Mouse (Mus musculus): ENCODE results near the gene Gse1.

The Gse1 gene

GRCm38 (mm10) chr8:120489771-120490281, 261.6 kb downstream of the Gse1 start:
- no peak for DNase-seq

DNA sequence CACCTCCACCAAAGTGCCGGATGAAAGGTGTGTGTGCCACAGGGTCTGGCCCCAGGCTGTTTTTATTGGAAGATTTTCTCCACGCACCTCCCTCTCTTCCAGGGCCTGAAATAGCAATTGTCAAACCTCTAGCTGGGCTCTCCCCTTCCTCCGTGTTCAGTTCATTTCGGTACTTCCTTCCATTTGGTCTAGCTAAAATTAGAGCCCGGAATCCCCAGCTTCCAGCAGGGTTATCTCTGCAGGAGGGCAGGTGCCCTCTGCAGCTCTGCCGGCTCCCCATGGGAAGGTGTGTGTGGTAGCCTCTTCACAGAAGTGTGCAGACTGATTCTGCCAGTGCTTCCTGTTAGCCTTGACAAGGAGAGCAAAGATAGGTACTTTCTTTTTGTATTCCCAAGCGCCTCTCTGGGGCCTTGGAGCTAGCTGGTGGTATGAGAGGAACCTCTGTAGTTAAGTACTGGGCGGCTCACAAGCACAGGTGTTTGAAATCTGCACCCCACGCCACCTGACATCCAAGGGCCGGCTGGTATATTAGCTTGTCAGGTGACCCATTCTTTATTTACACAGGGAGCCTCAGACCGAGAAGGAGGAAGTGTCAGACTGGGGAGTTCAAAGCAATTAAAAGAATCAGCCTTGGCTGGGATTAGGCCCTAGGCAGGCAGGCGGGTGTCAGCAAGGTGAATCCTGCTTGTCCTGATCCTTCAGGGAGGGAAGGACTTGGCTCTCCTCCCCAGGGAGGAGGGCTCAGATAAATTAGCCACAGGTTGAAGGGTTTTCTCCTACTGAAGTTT, 262.3 kb downstream of the Gse1 start:
- DNase-seq = no peak

DNA sequence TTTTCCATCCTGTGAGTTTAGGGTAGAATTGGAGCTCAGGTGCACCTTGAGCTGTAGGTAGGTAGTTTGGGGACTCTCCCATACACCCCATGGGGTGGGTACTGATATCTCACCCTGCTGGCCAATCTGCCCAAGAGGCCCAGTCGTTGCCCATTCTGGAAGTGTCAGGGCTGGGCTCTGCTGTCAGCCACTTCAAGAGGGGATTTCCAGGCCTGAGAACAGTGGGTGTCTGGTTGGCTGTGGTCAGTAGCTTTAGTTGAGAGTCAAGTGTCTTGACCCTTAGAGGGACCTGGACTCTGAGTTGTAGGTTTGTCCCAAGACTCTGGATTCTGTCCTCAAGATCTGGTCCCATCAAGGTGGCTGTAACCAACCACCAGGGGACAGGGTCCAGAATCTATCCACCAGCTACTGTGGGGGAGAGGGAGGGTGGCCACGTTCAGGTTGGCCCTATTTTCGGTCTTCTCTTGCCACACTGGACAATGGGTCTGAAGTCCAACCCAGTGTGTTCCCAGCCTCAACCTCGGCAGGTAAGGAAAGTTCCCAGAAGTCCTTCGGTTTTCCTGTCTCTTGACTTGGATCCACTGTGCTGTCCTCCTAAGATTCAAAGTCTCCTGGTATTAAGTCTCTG, 263.0 kb downstream of the Gse1 start:
- no peak for DNase-seq

GRCm38 (mm10) chr8:120492193-120492880, 264.1 kb downstream of the Gse1 start:
- DNase-seq = peak; percentile 46

- DNase-seq = no peak
Measured at GRCm38 (mm10) chr8:120492881-120493220, 264.6 kb downstream of the Gse1 start.

- DNase-seq = no peak
Measured at GRCm38 (mm10) chr8:120493508-120494464, 265.5 kb downstream of the Gse1 start.

DNA sequence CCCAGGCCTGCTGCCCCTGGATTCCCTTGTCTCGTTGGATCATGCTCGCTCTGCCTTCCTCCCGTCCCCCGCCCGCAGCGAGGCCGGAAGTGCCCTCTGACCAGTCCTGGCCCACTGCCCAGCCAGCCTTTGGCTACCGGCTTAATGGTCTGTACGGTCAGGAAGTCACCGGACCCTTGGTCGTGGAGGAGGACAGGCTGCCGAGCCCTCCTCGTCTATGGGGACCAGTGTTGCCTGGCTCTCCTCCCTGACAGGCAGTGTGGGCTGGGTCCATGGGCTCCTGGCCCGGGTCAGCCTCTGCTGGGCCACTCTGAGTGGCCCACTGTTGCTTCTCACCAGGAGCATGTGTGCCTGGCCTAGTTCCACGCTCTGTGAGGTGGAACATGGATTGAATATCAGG, 266.6 kb downstream of the Gse1 start:
- DNase-seq = peak; percentile 37

GRCm38 (mm10) chr8:120495461-120495860, 267.2 kb downstream of the Gse1 start:
- no peak for DNase-seq

DNA sequence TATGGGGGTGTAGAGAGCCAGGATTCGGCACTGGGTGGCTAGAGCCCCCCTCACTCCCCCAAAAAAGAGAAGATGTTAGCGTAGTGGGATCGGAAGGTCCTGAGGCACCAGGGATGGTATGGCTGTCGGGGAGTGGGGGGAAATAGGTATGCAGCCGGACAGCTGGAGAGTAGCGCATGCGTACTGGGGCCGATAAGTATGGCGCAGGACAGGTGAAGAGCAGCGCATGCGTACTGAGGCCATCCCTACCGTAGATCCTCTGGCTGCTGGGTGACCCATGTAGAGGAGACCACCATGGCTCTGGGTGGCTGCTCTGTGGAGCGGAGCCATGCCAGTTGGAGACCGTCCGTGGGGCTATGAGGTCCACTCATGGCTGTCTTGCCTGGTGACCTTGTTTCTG, 268.2 kb downstream of the Gse1 start:
- DNase-seq = no peak

DNA sequence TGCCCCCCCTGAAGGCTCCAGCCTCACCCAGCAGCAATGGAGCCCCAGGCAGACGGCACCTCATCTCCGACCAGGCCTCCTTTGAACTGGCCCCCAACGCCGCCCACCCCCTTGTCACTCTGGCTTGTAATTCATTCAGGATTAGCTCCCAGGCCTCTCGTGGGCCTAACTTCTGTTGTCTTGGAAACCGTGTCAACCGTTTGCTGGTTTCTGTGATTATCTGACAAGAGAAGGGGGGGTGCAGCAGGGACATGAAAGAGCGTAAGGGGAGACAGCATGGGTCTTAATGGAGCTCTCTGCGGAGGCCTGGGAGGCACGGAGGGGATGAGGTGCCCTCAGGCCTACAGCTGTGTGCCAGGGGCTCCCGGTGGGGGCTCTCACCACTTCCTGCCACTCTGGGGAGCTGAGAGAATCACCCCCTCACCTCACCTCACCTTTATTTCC, 269.3 kb downstream of the Gse1 start:
- DNase-seq = peak; percentile 76

DNA sequence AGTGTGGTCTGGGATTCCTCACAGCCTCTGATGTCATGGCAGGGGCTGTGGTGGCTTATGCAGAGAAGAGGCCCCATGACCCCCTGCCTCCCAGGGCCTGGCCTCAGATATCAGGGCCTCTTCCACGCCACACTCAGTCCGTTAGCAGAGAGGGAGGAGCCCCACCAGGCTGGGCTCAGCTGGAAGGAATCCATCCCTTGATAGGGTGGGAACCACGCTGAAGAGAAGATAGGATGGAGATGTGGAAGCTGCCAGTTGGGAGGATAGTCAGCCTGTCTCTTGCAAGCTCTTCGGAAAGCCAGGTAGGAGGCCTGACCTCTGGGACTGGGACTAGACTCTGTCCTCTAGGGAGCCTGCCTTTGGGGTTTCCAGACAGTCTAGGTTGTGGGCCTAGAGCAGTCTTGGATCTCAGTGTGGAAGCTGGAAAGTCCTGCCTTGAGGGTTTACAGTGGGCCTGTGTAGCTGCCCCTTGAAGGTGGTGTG, 270.1 kb downstream of the Gse1 start:
- DNase-seq = peak; percentile 49

DNA sequence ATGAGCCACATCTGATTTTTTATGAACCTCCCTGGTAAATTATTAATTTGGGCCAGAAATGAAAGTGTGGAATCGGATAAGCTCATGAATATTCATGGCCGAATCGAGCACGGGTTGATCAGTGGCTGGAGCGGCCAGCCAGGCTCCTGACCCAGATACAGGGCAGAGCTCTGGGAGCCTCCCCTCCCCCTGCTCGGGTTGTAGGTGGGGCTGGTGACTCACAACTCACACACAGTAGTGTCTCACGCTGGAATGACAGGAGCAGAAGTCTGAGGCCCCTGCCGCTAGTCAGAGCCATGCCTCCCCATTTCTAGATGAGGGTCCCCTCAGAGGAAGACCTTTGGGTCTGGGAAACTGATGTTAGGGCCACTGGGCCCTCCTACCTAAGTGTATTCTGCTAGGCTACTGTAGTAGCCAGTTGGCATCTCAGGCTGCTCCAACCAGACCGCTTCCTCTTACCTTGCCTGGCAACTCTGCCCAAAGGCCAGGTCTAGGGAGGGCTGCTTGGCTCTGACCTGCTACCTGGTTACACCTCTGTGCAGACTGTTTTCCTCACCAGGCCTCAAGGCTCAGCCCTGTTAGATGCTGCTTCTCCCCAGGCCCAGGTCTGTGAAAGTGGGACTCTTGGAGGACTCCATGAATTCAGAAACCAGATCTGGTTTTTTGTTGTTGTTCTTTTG, 270.8 kb downstream of the Gse1 start:
- peak; percentile 70 for DNase-seq

DNA sequence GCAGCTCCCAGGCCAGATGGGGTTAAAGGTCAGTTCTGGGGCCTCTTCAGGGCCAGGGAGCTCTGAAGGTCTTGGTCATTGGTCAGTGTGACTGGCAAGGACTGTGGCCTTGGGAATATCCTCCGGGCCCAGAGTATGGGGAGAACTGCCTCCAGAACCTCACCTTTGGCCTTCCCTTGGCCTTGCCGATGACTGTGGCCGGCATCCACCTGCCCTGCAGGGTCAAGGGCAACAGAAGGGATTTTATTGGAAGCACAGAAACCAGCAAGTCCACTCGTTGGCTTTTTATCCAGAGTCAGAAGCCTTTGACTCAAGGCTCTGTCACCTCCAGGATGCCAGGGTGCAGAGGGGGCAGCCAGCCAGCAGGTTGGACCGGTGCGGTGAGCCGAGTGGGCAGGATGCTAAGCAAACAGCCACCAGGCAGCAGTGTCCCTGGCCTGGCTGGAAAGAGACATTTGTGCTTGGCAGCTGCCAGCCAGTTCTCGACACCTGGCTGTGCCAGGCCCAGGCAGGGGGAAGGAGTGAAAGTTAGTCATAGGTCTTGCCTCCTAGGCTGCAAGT, 272.5 kb downstream of the Gse1 start:
- DNase-seq = no peak

DNA sequence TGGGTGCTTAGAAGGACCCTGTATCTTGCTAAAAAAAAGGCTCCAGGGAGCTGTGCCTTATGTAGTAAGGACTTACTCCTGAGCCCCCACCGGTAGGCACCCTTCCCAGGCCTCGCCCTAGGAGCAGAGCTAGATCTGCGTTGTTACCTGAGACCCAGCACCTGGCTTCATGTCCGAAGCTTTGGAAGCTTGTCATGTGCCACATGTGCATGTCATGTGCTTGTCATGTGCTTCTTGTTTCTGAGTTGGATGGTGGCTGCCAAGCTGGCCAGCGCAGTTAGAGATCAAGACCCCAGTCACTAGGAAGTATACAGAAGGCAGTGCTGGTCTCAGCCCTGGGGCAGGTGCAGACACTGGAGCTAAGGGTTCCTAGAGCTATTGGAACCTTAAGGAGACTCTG, 273.2 kb downstream of the Gse1 start:
- no peak for DNase-seq

DNA sequence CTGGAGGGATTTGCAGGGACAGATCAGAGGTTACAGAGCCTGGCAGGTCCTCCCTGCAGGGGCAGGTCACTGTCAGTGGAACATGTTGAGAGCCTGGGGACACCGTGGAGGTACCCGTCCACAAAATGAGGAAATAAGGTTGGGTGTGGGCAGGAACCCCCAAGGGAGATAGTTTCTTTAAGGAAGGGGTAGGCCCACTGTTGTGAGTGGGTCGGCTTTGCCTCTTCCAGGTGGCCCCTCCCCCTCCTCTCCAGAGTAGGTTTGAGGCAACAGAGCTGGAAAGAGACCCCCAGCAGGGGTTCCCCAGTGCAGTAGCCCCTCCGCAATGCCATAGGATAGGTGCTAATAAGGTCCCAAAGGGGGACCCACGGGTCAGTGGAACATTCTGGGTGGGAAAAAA, 274.2 kb downstream of the Gse1 start:
- DNase-seq = no peak

DNA sequence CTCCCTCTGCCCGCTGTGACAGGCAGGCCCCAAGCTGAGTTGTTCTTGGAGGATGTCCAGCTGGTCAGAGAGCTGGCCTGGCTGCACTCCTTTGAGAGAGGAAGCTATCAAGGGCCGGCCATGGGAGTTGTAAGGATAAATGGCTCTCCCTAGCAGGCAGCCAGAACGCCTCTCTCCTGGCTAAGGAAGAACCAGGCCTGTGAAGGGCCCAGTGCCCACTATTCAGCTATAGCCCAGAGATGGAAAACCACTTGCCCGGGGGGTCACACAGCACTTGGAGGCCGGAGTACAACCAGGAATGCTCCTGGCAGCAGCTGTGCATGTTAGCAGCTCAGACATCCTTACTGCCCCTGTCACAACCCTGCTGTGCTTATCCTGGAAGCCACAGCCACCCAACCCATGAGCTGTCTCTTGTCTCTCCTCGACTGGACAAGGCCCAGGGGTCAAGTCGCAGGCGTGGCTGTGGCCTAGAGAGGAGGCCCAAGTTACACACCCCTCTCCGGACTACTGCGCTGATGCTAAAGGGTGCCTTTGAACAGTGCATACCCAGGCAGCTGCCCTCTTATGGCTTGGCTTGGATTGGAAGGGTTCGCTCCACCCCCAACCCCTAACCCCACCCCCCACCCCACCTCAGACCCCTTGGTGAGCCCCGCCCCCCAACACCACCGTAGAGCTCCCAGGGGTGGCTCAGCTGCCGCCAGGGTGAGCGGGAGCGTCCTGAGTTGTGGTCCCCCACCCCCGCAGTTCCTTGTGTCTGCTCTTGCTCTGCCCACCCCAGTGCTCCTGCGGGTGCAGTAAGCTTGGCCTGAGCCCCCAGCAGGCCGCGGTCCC, 276.2 kb downstream of the Gse1 start:
- peak; percentile 48 for DNase-seq

GRCm38 (mm10) chr8:120505082-120505511, 276.8 kb downstream of the Gse1 start:
- DNase-seq = peak; percentile 79

DNA sequence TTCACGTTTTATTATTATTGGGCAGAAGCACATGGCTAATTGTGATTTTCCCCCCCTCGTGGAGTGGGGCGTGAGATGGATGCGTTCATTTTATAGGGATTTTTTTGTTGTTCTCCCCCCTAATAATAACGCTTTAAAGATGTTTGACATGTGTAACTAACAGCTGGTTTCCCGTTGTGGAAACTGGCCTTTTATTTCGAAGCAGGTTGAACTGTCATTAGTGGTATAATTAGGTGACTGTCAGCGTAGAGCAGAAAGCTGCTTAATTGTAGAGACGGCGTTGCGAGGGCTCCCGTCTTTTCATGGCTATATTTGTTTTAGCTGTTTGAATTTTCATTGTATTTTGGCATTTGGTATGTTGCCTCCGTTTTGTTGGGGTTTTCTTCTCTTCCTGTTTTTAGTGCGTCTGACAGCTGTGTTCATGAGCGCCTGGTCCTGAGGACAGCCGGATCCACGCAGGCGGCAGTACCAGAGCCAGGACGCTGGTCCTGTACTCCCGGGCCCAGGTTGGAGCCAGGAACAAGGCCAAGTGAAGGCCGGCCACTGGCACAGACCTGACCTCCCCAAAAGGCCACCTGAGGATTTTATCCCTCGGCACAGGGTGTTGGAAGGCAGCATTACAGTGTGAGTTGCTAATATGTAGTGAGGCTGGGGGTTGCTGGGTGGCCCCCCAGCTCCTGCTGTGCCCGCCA, 277.5 kb downstream of the Gse1 start:
- DNase-seq = no peak

GRCm38 (mm10) chr8:120506562-120506961, 278.3 kb downstream of the Gse1 start:
- DNase-seq = no peak

GRCm38 (mm10) chr8:120507290-120507689, 279.0 kb downstream of the Gse1 start:
- no peak for DNase-seq

Measured in embryo, embryonic 11 days (tissue).